Mouse (Mus musculus): ENCODE measurements around the gene Spata21. TPM values are rescaled to one million over a fixed set of nuclear protein-coding genes. Genes with fewer than 3 reads are reported as not detected.

The Spata21 gene
- polyA plus RNA-seq, 1 experiment from 2014 or later = 0.11 TPM

- no peaks in the 10 kb centered on the region for H3K9me3 ChIP-seq (ENCODE audit: control insufficient read depth, low read length)
- no peak for TF ChIP-seq CTCF (IDR thresholded peaks at IDR 0.05; ENCODE audit: low read depth)
- H3K27ac ChIP-seq (replicated peaks) = no peak overlapping the region
- H3K4me2 ChIP-seq (replicated peaks; ENCODE audit: low read depth) = no peak overlapping the region
- DNase-seq (ENCODE audit: low spot score) = no peak
- WGBS = 69% methylated on average over 4 of the region's 4 CpGs
- no peak overlapping the region for H3K4me3 ChIP-seq (ENCODE audit: low read depth, low read length)
- H3K36me3 ChIP-seq (ENCODE audit: control insufficient read depth, insufficient read depth, low read length) = no peaks in the 10 kb centered on the region
- H3K27me3 ChIP-seq (ENCODE audit: control insufficient read depth, insufficient read depth, low read length) = no peaks in the 10 kb centered on the region
- H3K9ac ChIP-seq (ENCODE audit: low read length) = no peak overlapping the region
- no peak for ATAC-seq (ENCODE audit: low FRiP score, low TSS enrichment)
- H3K4me1 ChIP-seq (replicated peaks; ENCODE audit: control insufficient read depth, insufficient read depth) = no peaks in the 10 kb centered on the region
Observed at GRCm38 (mm10) chr4:141098935-141099334, 10.8 kb downstream of the Spata21 start.

DNA sequence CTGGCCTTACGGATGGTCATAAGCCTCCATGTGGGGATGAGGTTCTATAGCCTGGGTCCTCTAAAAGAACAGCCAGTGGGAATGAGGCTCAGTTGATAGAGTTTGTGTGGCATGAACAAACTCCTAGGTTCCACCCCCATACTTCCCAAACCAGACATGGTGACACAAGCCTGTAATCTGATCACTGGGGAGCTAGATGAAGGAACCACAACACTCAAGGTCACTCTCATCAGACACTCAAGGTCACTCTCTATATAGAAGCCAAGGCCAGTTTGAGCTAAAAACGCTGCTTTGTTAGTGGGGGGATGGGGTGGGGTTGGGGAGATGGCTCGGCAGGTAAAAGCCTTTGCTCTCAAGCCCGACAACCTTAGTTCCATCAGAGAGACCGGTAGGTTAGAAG lies 11.8 kb downstream of the Spata21 start:
- no peak overlapping the region for H3K27ac ChIP-seq (replicated peaks)
- no peak overlapping the region for H3K9ac ChIP-seq (ENCODE audit: low read length)
- no peak for DNase-seq (ENCODE audit: low spot score)
- H3K4me1 ChIP-seq (replicated peaks; ENCODE audit: control insufficient read depth, insufficient read depth) = no peaks in the 10 kb centered on the region
- H3K36me3 ChIP-seq (ENCODE audit: control insufficient read depth, insufficient read depth, low read length) = no peaks in the 10 kb centered on the region
- ATAC-seq (ENCODE audit: low FRiP score, low TSS enrichment) = no peak
- TF ChIP-seq CTCF (IDR thresholded peaks at IDR 0.05; ENCODE audit: low read depth) = no peak
- no peak for TF ChIP-seq EP300 (optimal IDR thresholded peaks at IDR 0.05)
- 65% methylated on average over 5 of the region's 5 CpGs for WGBS
- H3K4me2 ChIP-seq (replicated peaks; ENCODE audit: low read depth) = no peak overlapping the region
- no peaks in the 10 kb centered on the region for H3K27me3 ChIP-seq (ENCODE audit: control insufficient read depth, insufficient read depth, low read length)
- no peak overlapping the region for H3K4me3 ChIP-seq (ENCODE audit: low read depth, low read length)
- no peaks in the 10 kb centered on the region for H3K9me3 ChIP-seq (ENCODE audit: control insufficient read depth, low read length)

DNA sequence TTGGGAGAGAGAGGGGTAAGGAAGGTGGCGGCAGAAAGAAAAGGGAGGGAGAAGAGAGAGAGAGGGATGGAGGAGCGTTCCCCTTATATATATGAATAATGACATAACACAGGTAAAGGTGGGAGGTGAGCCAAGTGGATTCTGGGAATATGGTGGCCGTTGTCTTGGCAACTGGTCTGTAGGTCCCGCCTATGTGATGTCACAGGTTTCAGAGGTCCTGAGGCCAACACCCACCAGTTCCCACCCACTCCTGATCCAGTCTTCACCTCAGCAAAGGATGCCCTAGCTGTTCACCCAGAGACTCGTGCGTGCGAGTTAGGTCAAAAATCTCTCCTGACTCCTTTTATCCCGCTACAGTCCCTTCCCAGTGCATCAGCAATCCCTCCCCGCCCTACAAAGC lies 13.2 kb downstream of the Spata21 start:
- TF ChIP-seq CTCF (IDR thresholded peaks at IDR 0.05; ENCODE audit: low read depth) (no peak), EP300 (optimal IDR thresholded peaks at IDR 0.05) (no peak)
- no peak overlapping the region for H3K27ac ChIP-seq (replicated peaks)
- 92% methylated on average over 9 of the region's 9 CpGs for WGBS
- DNase-seq (ENCODE audit: low spot score) (no peak), ATAC-seq (ENCODE audit: low FRiP score, low TSS enrichment) (no peak)
- H3K4me2 ChIP-seq (replicated peaks; ENCODE audit: low read depth) = no peak overlapping the region
- no peaks in the 10 kb centered on the region for H3K4me1 ChIP-seq (replicated peaks; ENCODE audit: control insufficient read depth, insufficient read depth)
- H3K27me3 ChIP-seq (ENCODE audit: control insufficient read depth, insufficient read depth, low read length) = no peaks in the 10 kb centered on the region
- no peak overlapping the region for H3K9ac ChIP-seq (ENCODE audit: low read length)
- H3K36me3 ChIP-seq (ENCODE audit: control insufficient read depth, insufficient read depth, low read length) = no peaks in the 10 kb centered on the region
- H3K9me3 ChIP-seq (ENCODE audit: control insufficient read depth, low read length) = no peaks in the 10 kb centered on the region
- no peak overlapping the region for H3K4me3 ChIP-seq (ENCODE audit: low read depth, low read length)

GRCm38 (mm10) chr4:141101855-141102254 lies 13.7 kb downstream of the Spata21 start:
- DNase-seq (ENCODE audit: low spot score) = peak; percentile 59

GRCm38 (mm10) chr4:141106526-141107183 lies 18.5 kb downstream of the Spata21 start:
- H3K36me3 ChIP-seq (ENCODE audit: control insufficient read depth, insufficient read depth, low read length) = 0 out of 2 replicates have a peak, but pooled peaks cover 4% of the 10 kb centered on the region
- no peak overlapping the region for H3K4me2 ChIP-seq (replicated peaks; ENCODE audit: low read depth)
- ATAC-seq (ENCODE audit: low FRiP score, low TSS enrichment) (no peak), DNase-seq (ENCODE audit: low spot score) (no peak)
- no peaks in the 10 kb centered on the region for H3K4me1 ChIP-seq (replicated peaks; ENCODE audit: control insufficient read depth, insufficient read depth)
- no peak overlapping the region for H3K9ac ChIP-seq (ENCODE audit: low read length)
- WGBS = 73% methylated on average over 16 of the region's 16 CpGs
- H3K9me3 ChIP-seq (ENCODE audit: control insufficient read depth, low read length) = no peaks in the 10 kb centered on the region
- H3K4me3 ChIP-seq (ENCODE audit: low read depth, low read length) = no peak overlapping the region
- H3K27me3 ChIP-seq (ENCODE audit: control insufficient read depth, insufficient read depth, low read length) = no peaks in the 10 kb centered on the region
- no peak for TF ChIP-seq EP300 (optimal IDR thresholded peaks at IDR 0.05)
- TF ChIP-seq CTCF (IDR thresholded peaks at IDR 0.05; ENCODE audit: low read depth) = no peak
- H3K27ac ChIP-seq (replicated peaks) = no peak overlapping the region

More at GRCm38 (mm10) chr4:141101855-141102254, 13.7 kb downstream of the Spata21 start:
- TF ChIP-seq EP300 (optimal IDR thresholded peaks at IDR 0.05) (no peak), CTCF (IDR thresholded peaks at IDR 0.05; ENCODE audit: low read depth) (peak; percentile 75)
- no peak for ATAC-seq (ENCODE audit: low FRiP score, low TSS enrichment)
- H3K9ac ChIP-seq (ENCODE audit: low read length) = no peak overlapping the region
- H3K9me3 ChIP-seq (ENCODE audit: control insufficient read depth, low read length) = no peaks in the 10 kb centered on the region
- H3K4me2 ChIP-seq (replicated peaks; ENCODE audit: low read depth) = no peak overlapping the region
- H3K27me3 ChIP-seq (ENCODE audit: control insufficient read depth, insufficient read depth, low read length) = no peaks in the 10 kb centered on the region
- no peaks in the 10 kb centered on the region for H3K4me1 ChIP-seq (replicated peaks; ENCODE audit: control insufficient read depth, insufficient read depth)
- WGBS = 58% methylated on average over 6 of the region's 6 CpGs
- no peaks in the 10 kb centered on the region for H3K36me3 ChIP-seq (ENCODE audit: control insufficient read depth, insufficient read depth, low read length)
- no peak overlapping the region for H3K4me3 ChIP-seq (ENCODE audit: low read depth, low read length)
- no peak overlapping the region for H3K27ac ChIP-seq (replicated peaks)

DNA sequence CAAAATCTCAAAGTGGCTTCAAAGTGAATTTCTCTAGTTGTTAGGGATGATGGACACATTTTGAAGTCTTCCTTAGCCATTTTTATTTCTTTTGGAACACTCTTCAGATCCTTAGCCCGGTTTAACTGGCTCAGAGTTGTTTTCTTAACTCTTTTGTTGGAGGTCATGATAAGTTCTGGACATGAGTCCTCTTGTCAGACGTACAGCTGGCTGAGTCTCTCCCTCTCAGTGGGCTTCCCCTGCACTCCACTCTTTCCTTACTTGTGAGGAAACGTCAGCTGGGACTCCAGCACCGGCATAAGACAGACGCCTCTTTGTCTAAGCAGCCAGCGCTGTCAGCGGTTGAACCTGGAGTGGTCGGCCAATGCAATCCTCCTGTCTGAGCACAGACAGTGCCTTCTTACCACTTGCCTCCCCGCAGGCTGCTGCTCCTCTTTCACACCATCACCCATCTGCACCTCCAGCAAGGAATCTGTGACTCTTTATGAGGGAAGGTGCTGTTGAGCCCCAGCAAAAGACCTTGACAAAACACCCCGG lies 20.1 kb downstream of the Spata21 start:
- Histone ChIP-seq H3K36me3 (ENCODE audit: control insufficient read depth, insufficient read depth, low read length) (0 out of 2 replicates have a peak, but pooled peaks cover 10% of the 10 kb centered on the region), H3K9me3 (ENCODE audit: control insufficient read depth, low read length) (no peaks in the 10 kb centered on the region), H3K27me3 (ENCODE audit: control insufficient read depth, insufficient read depth, low read length) (no peaks in the 10 kb centered on the region), H3K27ac (replicated peaks) (no peak overlapping the region), H3K9ac (ENCODE audit: low read length) (no peak overlapping the region), H3K4me2 (replicated peaks; ENCODE audit: low read depth) (no peak overlapping the region), H3K4me3 (ENCODE audit: low read depth, low read length) (no peak overlapping the region), H3K4me1 (replicated peaks; ENCODE audit: control insufficient read depth, insufficient read depth) (no peaks in the 10 kb centered on the region)
- TF ChIP-seq EP300 (optimal IDR thresholded peaks at IDR 0.05) = no peak
- no peak for TF ChIP-seq CTCF (IDR thresholded peaks at IDR 0.05; ENCODE audit: low read depth)
- WGBS = 33% methylated on average over 10 of the region's 10 CpGs
- no peak for ATAC-seq (ENCODE audit: low FRiP score, low TSS enrichment)
- DNase-seq (ENCODE audit: low spot score) = no peak

Measured in stomach, postnatal 0 days (tissue).